Mouse (Mus musculus): ENCODE data around the gene Fam129b. TPM values are rescaled to one million over a fixed set of nuclear protein-coding genes. Genes with fewer than 3 reads are reported as not detected.

The Fam129b gene
- polyA plus RNA-seq, 1 experiment from 2014 or later: 47.1 TPM

DNA sequence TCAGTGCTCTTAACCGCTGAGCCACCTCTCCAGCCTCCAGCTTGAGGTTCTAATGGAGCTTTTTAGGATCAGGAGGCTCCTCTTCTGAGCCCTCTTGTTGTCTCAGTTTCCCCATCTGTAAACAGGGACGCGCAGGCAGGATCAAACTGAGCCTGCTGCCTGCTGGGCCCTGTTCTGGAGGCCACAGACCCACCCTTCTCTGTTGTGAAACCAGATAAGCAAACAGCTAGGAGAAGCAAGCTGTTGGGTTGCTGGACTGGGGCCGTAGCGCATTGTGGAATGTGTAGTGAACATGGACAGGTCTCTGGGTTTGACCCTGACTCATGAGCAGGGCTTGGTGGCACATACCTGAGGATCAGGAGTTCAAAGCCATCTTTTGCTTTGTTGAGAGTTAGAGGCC lies 28.7 kb downstream of the Fam129b start:
- Histone ChIP-seq H3K4me3 (no peak overlapping the region), H3K36me3 (peaks cover 22% of the 10 kb centered on the region), H3K4me1 (peaks cover 82% of the 10 kb centered on the region), H3K9me3 (no peaks in the 10 kb centered on the region), H3K27me3 (ENCODE audit: insufficient read depth, poor library complexity, severe bottlenecking) (no peaks in the 10 kb centered on the region), H3K27ac (peak overlapping the region; percentile 64; the same call in 1 of the 2 replicates)
- WGBS: 73% methylated on average over 5 of the region's 5 CpGs
- no peak for DNase-seq (ENCODE audit: low spot score)

GRCm38 (mm10) chr2:32905297-32905696 lies 29.4 kb downstream of the Fam129b start:
- Histone ChIP-seq H3K27me3 (ENCODE audit: insufficient read depth, poor library complexity, severe bottlenecking) (no peaks in the 10 kb centered on the region), H3K4me3 (no peak overlapping the region), H3K9me3 (no peaks in the 10 kb centered on the region), H3K27ac (peak overlapping the region; percentile 90), H3K36me3 (peaks cover 29% of the 10 kb centered on the region), H3K4me1 (peaks cover 77% of the 10 kb centered on the region)
- DNase-seq (ENCODE audit: low spot score): no peak
- 75% methylated on average over 8 of the region's 8 CpGs for WGBS

DNA sequence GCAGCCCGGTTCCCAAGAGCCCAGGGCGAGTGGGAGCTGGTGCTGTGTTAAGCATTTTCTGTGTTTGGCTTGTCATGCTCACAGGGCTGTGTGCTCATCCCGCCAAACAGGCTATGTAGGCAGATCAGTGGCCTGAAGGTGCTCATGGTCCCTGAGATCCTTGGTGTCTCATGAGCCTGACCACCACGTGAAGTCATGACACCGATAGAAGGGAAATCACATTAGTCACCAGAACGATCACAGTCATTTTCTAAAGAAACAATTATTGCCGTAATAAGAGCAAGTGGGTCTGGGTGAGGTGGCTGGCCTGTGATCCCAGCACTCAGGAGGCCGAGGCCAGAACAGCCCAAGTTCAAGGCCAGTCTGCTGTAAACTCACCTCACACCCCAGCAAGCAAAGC lies 31.5 kb downstream of the Fam129b start:
- Histone ChIP-seq H3K9me3 (no peaks in the 10 kb centered on the region), H3K4me3 (no peak overlapping the region), H3K27me3 (ENCODE audit: insufficient read depth, poor library complexity, severe bottlenecking) (no peaks in the 10 kb centered on the region), H3K27ac (peak overlapping the region; percentile 90), H3K4me1 (peaks cover 71% of the 10 kb centered on the region), H3K36me3 (peaks cover 42% of the 10 kb centered on the region)
- WGBS: 64% methylated on average over 8 of the region's 8 CpGs
- DNase-seq (ENCODE audit: low spot score): no peak

- Histone ChIP-seq H3K36me3 (peaks cover 43% of the 10 kb centered on the region), H3K27me3 (ENCODE audit: insufficient read depth, poor library complexity, severe bottlenecking) (no peaks in the 10 kb centered on the region), H3K4me3 (peak overlapping the region; percentile 13), H3K4me1 (peaks cover 69% of the 10 kb centered on the region), H3K9me3 (no peaks in the 10 kb centered on the region), H3K27ac (peak overlapping the region; percentile 90)
- 4% methylated on average over 6 of the region's 6 CpGs for WGBS
- DNase-seq (ENCODE audit: low spot score): peak; percentile 90
Observed at GRCm38 (mm10) chr2:32908272-32908671, 32.4 kb downstream of the Fam129b start.

DNA sequence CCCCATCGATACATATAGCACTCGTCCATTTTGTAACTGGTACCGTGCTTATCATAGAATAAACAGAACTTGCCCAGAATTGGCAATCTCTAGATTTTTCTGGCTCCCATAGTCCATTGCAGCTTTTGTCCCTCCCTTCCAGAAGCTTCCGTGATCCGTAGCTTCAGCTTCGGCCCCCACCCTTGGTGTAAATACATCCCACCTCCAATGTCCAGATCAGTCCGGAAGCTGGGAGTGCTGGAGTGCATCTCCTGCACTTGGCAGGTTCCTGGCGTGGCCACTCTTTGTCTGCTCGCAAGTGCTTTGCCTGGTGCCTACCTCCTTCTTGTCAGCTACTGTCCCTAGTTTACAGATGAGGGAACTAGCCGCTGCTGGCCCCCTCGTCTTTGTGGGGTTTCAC lies 32.9 kb downstream of the Fam129b start:
- WGBS: 29% methylated on average over 11 of the region's 11 CpGs
- no peaks in the 10 kb centered on the region for H3K27me3 ChIP-seq (ENCODE audit: insufficient read depth, poor library complexity, severe bottlenecking)
- peaks cover 45% of the 10 kb centered on the region for H3K36me3 ChIP-seq
- peak overlapping the region; percentile 90 for H3K27ac ChIP-seq
- no peak for DNase-seq (ENCODE audit: low spot score)
- H3K9me3 ChIP-seq: no peaks in the 10 kb centered on the region
- peaks cover 64% of the 10 kb centered on the region for H3K4me1 ChIP-seq
- H3K4me3 ChIP-seq: peak overlapping the region; percentile 13

- Histone ChIP-seq H3K4me3 (no peak overlapping the region), H3K27ac (0 out of 2 replicates have a peak overlapping the region, but pooled peaks have one; percentile 0), H3K4me1 (peaks cover 54% of the 10 kb centered on the region), H3K36me3 (peaks cover 44% of the 10 kb centered on the region), H3K27me3 (ENCODE audit: insufficient read depth, poor library complexity, severe bottlenecking) (no peaks in the 10 kb centered on the region), H3K9me3 (no peaks in the 10 kb centered on the region)
- DNase-seq (ENCODE audit: low spot score): no peak
- WGBS: 80% methylated on average over 7 of the region's 7 CpGs
Observed at GRCm38 (mm10) chr2:32911639-32912182, 35.8 kb downstream of the Fam129b start.

DNA sequence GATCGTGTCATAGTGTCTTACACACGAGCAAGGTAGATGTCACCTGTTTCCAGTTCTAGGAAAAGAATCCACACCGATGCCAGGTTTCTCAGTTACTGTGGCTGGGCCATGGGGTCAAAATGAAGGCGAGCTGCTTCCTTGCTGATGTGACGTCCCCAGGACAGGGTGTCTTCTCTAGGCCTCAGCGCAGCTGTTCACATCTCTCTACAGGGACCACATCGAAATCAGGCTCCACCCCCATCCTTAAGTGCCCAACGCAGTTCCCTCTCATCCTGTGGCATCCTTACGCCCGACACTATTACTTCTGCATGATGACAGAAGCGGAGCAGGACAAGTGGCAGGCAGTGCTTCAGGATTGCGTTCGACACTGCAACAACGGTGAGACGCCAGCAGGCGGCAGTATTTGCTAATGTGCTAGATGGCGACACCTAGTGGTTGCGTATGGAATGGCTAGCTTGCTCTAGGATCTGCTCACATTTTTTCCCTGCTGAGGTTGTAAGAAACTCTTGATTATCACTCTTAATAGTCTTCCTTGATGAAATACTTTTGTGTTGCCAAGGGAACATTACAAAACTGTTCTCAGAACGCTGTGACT lies 36.4 kb downstream of the Fam129b start:
- no peaks in the 10 kb centered on the region for H3K9me3 ChIP-seq
- H3K4me3 ChIP-seq: no peak overlapping the region
- H3K27me3 ChIP-seq (ENCODE audit: insufficient read depth, poor library complexity, severe bottlenecking): no peaks in the 10 kb centered on the region
- 27% methylated on average over 19 of the region's 19 CpGs for WGBS
- H3K27ac ChIP-seq: 0 out of 2 replicates have a peak overlapping the region, but pooled peaks have one; percentile 0
- peaks cover 50% of the 10 kb centered on the region for H3K4me1 ChIP-seq
- peak; percentile 90 for DNase-seq (ENCODE audit: low spot score)
- H3K36me3 ChIP-seq: peaks cover 47% of the 10 kb centered on the region

GRCm38 (mm10) chr2:32914362-32914761 lies 38.4 kb downstream of the Fam129b start:
- Histone ChIP-seq H3K36me3 (peaks cover 63% of the 10 kb centered on the region), H3K27me3 (ENCODE audit: insufficient read depth, poor library complexity, severe bottlenecking) (no peaks in the 10 kb centered on the region), H3K9me3 (no peaks in the 10 kb centered on the region), H3K27ac (peak overlapping the region; percentile 89), H3K4me1 (peaks cover 33% of the 10 kb centered on the region), H3K4me3 (peak overlapping the region; percentile 19; the same call in 1 of the 2 replicates)
- 72% methylated on average over 5 of the region's 5 CpGs for WGBS
- DNase-seq (ENCODE audit: low spot score): no peak

GRCm38 (mm10) chr2:32914896-32915295 lies 39.0 kb downstream of the Fam129b start:
- peak; percentile 92 for DNase-seq (ENCODE audit: low spot score)
- WGBS: 24% methylated on average over 3 of the region's 3 CpGs
- H3K36me3 ChIP-seq: peaks cover 63% of the 10 kb centered on the region

DNA sequence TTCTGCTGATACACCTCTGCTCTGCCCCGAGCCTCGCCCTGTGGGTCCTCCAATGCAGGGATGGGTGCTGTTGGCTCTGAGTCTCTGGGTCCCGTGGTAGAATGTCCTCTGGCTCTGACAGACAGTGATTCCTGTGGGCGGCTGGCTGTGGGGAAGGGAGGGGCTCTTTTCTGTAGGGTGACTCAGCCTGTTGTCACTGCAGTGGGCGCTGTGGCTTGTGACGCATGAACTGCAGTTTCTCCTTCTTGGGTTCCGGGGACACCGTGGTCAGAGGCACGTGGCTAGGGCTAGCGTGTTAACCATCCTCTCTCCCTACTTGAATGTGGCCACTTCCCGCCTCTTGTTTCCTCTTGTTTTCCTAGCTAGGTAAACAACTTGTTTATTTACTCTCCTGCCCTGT lies 41.6 kb downstream of the Fam129b start:
- Histone ChIP-seq H3K9me3 (no peaks in the 10 kb centered on the region), H3K4me1 (peaks cover 25% of the 10 kb centered on the region), H3K4me3 (no peak overlapping the region), H3K27ac (peak overlapping the region; percentile 18; the same call in 1 of the 2 replicates), H3K36me3 (peaks cover 67% of the 10 kb centered on the region), H3K27me3 (ENCODE audit: insufficient read depth, poor library complexity, severe bottlenecking) (no peaks in the 10 kb centered on the region)
- WGBS: 79% methylated on average over 11 of the region's 11 CpGs
- no peak for DNase-seq (ENCODE audit: low spot score)

More at GRCm38 (mm10) chr2:32914896-32915295, 39.0 kb downstream of the Fam129b start:
- no peaks in the 10 kb centered on the region for H3K27me3 ChIP-seq (ENCODE audit: insufficient read depth, poor library complexity, severe bottlenecking)
- no peaks in the 10 kb centered on the region for H3K9me3 ChIP-seq
- peak overlapping the region; percentile 19; the same call in 1 of the 2 replicates for H3K4me3 ChIP-seq
- H3K4me1 ChIP-seq: peaks cover 29% of the 10 kb centered on the region
- peak overlapping the region; percentile 89 for H3K27ac ChIP-seq

DNA sequence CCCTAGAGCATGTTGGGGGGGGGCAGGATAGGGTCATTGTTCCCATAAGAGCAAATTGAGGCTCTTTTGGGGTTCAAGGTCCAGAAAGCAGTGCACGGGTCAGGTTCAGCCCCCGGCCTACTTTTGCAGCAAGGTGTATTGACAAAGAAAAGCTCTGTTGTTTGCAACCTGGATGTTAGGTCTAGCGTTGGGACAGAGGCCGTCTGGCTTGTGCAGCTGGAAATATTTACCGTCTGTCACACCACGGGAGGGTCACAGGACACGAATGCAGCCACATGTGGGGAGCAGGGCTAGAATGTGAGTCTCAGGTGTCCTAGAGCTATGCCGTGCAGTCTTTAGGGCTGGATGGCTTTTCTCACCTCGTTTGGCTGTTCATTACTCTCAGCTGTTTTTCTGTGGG lies 42.5 kb downstream of the Fam129b start:
- peaks cover 73% of the 10 kb centered on the region for H3K36me3 ChIP-seq
- H3K27me3 ChIP-seq (ENCODE audit: insufficient read depth, poor library complexity, severe bottlenecking): no peaks in the 10 kb centered on the region
- no peak for DNase-seq (ENCODE audit: low spot score)
- H3K27ac ChIP-seq: no peak overlapping the region
- no peak overlapping the region for H3K4me3 ChIP-seq
- WGBS: 78% methylated on average over 9 of the region's 9 CpGs
- peaks cover 25% of the 10 kb centered on the region for H3K4me1 ChIP-seq
- H3K9me3 ChIP-seq: no peaks in the 10 kb centered on the region

- no peaks in the 10 kb centered on the region for H3K27me3 ChIP-seq (ENCODE audit: insufficient read depth, poor library complexity, severe bottlenecking)
- H3K9me3 ChIP-seq: no peaks in the 10 kb centered on the region
- no peak for DNase-seq (ENCODE audit: low spot score)
- 87% methylated on average over 7 of the region's 7 CpGs for WGBS
- H3K4me1 ChIP-seq: peaks cover 10% of the 10 kb centered on the region
- H3K36me3 ChIP-seq: peaks cover 91% of the 10 kb centered on the region
- no peak overlapping the region for H3K4me3 ChIP-seq
- no peak overlapping the region for H3K27ac ChIP-seq
Observed at GRCm38 (mm10) chr2:32921235-32921634, 45.3 kb downstream of the Fam129b start.

- Histone ChIP-seq H3K36me3 (peaks cover 96% of the 10 kb centered on the region), H3K4me3 (no peak overlapping the region), H3K27me3 (ENCODE audit: insufficient read depth, poor library complexity, severe bottlenecking) (no peaks in the 10 kb centered on the region), H3K4me1 (peaks cover 10% of the 10 kb centered on the region), H3K27ac (no peak overlapping the region), H3K9me3 (no peaks in the 10 kb centered on the region)
- WGBS: 88% methylated on average over 15 of the region's 15 CpGs
- no peak for DNase-seq (ENCODE audit: low spot score)
Observed at GRCm38 (mm10) chr2:32921801-32922380, 46.0 kb downstream of the Fam129b start.

Measured in heart, embryonic 10.5 days (tissue).